Mouse (Mus musculus) CH12.LX (cell line): Measurements from ENCODE around the gene Slain1.

Source experiments
- CHD1 ChIP-seq: IDR thresholded peaks from 2 replicates; pipeline ENCODE4 v1.6.1; 2012; ENCODE audit warnings: low read depth, low read length, improper control_type of control experiment, inconsistent platforms
- CHD2 ChIP-seq: IDR thresholded peaks from 2 replicates; pipeline ENCODE4 v1.6.1; 2011; ENCODE audit warnings: low read length, improper control_type of control experiment
- CTCF ChIP-seq, 2 experiments: IDR thresholded peaks in 1 of 2; conservative IDR thresholded peaks in 1 of 2; 2 replicates each; pipeline ENCODE4 v1.5.1; 2011 to 2012; ENCODE audit warnings: low read depth in 2 of 2, low read length in 2 of 2, improper control_type of control experiment in 1 of 2, inconsistent platforms in 1 of 2, mild to moderate bottlenecking in 1 of 2, moderate library complexity in 1 of 2
- E2F4 ChIP-seq: IDR thresholded peaks from 2 replicates; pipeline ENCODE4 v1.6.1; 2011; ENCODE audit warnings: low read depth, low read length, improper control_type of control experiment; ENCODE audit not compliant: insufficient replicate concordance
- EP300 ChIP-seq: IDR thresholded peaks from 2 replicates; pipeline ENCODE4 v1.6.1; 2011; ENCODE audit warnings: low read length, improper control_type of control experiment
- ETS1 ChIP-seq: conservative IDR thresholded peaks from 2 replicates; pipeline ENCODE4 v1.6.1; 2012; ENCODE audit warnings: low read depth, mild to moderate bottlenecking, inconsistent platforms, low read length, improper control_type of control experiment, moderate library complexity
- HCFC1 ChIP-seq: IDR thresholded peaks from 2 replicates; pipeline ENCODE4 v1.6.1; 2012; ENCODE audit warnings: low read depth, mild to moderate bottlenecking, inconsistent platforms, low read length, improper control_type of control experiment
- JUN ChIP-seq: IDR thresholded peaks from 2 replicates; pipeline ENCODE4 v1.6.1; 2011; ENCODE audit warnings: low read depth, mild to moderate bottlenecking, low read length, improper control_type of control experiment, moderate library complexity; ENCODE audit not compliant: insufficient read depth
- MAZ ChIP-seq: IDR thresholded peaks from 2 replicates; pipeline ENCODE4 v1.6.1; 2012; ENCODE audit warnings: low read depth, mild to moderate bottlenecking, inconsistent platforms, low read length, improper control_type of control experiment, moderate library complexity
- NELFE ChIP-seq: IDR thresholded peaks from 2 replicates; pipeline ENCODE4 v1.6.1; 2011; ENCODE audit warnings: low read depth, low read length, improper control_type of control experiment
- POLR2A ChIP-seq: IDR thresholded peaks from 2 replicates; pipeline ENCODE4 v1.6.1; 2011; ENCODE audit warnings: low read depth, mild to moderate bottlenecking, improper control_type of control experiment, low read length
- RAD21 ChIP-seq: IDR thresholded peaks from 2 replicates; pipeline ENCODE4 v1.6.1; 2011; ENCODE audit warnings: low read depth, mild to moderate bottlenecking, low read length, improper control_type of control experiment, moderate library complexity
- USF1 ChIP-seq: IDR thresholded peaks from 2 replicates; pipeline ENCODE4 v1.6.1; 2014; ENCODE audit warnings: low read depth, mild to moderate bottlenecking, inconsistent platforms, low read length, improper control_type of control experiment

DNA sequence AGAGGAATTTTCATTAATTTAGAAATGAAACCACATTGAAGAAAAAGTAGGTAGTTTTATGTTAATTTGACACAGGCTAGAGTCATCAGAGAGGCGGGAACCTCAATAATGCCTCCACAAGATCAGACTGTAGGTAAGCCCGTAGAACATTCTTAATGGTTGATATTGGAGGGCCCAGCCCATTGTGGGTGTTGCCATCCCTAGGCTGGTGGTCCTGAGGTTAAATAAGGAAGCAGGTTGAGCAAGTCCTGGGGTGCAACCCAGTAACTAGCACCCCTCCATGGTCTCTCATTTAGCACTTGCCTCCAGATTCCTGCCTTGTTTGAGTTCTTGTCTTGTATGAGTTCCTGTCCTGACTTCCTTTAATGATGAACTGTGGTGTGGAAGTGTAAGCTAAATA, 1.5 kb downstream of the Slain1 start:
- TF ChIP-seq HCFC1 (no peak), CTCF (conservative IDR thresholded peaks at IDR 0.05 in 1 of 2, IDR thresholded peaks at IDR 0.05 in 1 of 2; ENCODE audit: low read depth in 2 of 2, low read length in 2 of 2) (no peak), RAD21 (no peak), NELFE (no peak), EP300 (no peak), MAZ (no peak), CHD2 (no peak), E2F4 (no peak), POLR2A (no peak), USF1 (no peak), ETS1 (no peak), CHD1 (no peak), JUN (no peak)
